Mouse (Mus musculus) limb, embryonic 11.5 days (tissue): ENCODE results near the gene Phactr1. TPM values are rescaled to one million over a fixed set of nuclear protein-coding genes. Genes with fewer than 3 reads are reported as not detected.

ENCODE experiments used
- ATAC-seq: fragments of 200-750 bp; cut with Nextera tagmentation; 2 replicates; pipeline ENCODE4 v1.8.0; 2017; ENCODE audit warnings: low read depth; ENCODE audit not compliant: insufficient number of reproducible peaks, low FRiP score, low TSS enrichment
- DNase-seq: peaks from one replicate; pipeline ENCODE4 v3.0.0-alpha.2; 2015; ENCODE audit warnings: low spot score
- H3K27ac ChIP-seq: fragments of 300-500 bp; sonication (generic); replicated peaks from 2 replicates; pipeline ENCODE4 v1.5.1; 2014; ENCODE audit warnings: low read depth, mild to moderate bottlenecking, low read length
- H3K27me3 ChIP-seq: fragments of 300-500 bp; sonication (generic); 2 replicates; pipeline ENCODE4 v1.6.1; 2014; ENCODE audit warnings: mild to moderate bottlenecking, low read length, mixed read lengths; ENCODE audit not compliant: control insufficient read depth, insufficient read depth
- H3K36me3 ChIP-seq: fragments of 300-500 bp; sonication (generic); 2 replicates; pipeline ENCODE4 v1.6.1; 2014; ENCODE audit warnings: mild to moderate bottlenecking, low read length, moderate library complexity, mixed read lengths; ENCODE audit not compliant: control insufficient read depth, insufficient read depth
- H3K4me1 ChIP-seq: fragments of 300-500 bp; sonication (generic); 2 replicates; pipeline ENCODE4 v1.6.1; 2014; ENCODE audit warnings: low read length, mixed read lengths; ENCODE audit not compliant: control insufficient read depth, insufficient read depth
- H3K4me2 ChIP-seq: fragments of 300-500 bp; sonication (generic); 2 replicates; pipeline ENCODE4 v1.6.1; 2014; ENCODE audit warnings: low read depth, mild to moderate bottlenecking, moderate library complexity; ENCODE audit not compliant: severe bottlenecking
- H3K4me3 ChIP-seq: fragments of 300-500 bp; sonication (generic); 2 replicates; pipeline ENCODE4 v1.5.1; 2014; ENCODE audit warnings: low read depth, low read length
- H3K9ac ChIP-seq: fragments of 300-500 bp; sonication (generic); 2 replicates; pipeline ENCODE4 v1.6.1; 2014; ENCODE audit warnings: mild to moderate bottlenecking, low read length
- H3K9me3 ChIP-seq: fragments of 300-500 bp; sonication (generic); 2 replicates; pipeline ENCODE4 v1.6.1; 2016; ENCODE audit warnings: low read length; ENCODE audit not compliant: control insufficient read depth
- WGBS: fragments of 180-500 bp; shearing (Covaris S2); extraction: QIAGEN DNeasy Blood & Tissue Kit; methylation state at CpG from one replicate; pipeline ENCODE4 v1.1.7; 2014; 5-methylcytosine and 5-hydroxymethylcytosine counted together
- polyA plus RNA-seq: library from polyadenylated mRNA; unstranded; fragments of >200 nt; fragmentation: Nextera tagmentation; extraction: Ambion mirVana; gene quantifications from 2 replicates; pipeline ENCODE4 v1.2.1, GENCODE M21; 2014

Gene Phactr1
- polyA plus RNA-seq, 1 experiment from 2014 or later: 5.4 TPM

DNA sequence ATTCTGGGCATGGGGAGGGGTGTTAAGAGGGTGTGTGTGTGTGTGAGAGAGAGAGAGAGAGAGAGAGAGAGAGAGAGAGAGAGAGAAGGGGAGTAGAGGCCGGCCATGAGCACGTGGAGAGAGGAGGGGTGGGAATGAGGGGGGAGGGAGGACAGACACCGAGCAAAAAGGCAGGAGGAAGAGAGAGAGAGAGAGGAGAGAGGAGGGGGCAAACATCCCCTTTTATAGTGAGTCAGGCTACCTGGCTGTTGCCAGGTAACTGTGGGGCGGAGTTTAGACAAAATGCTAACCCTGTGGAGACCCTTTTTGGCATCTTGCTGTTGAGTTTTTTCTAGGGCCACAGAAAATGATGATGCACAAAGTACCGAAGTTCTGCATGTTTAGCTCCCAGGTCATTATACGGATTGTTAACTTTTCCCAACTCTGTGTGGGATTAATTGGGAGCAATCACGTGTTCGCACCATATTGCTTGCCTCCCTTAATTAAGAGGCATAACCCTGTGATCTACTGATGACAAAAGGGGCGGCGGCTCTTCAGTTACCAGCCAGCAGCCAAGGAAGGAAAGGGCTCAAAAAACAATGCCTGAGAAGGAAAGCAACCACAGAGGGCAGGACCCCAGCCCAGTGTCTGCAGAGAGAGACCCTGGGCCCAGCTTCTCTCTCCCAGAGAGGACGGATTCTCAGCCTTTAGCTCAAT, 173.6 kb downstream of the Phactr1 start:
- H3K4me3 ChIP-seq: no peak overlapping the region
- ATAC-seq: no peak

DNA sequence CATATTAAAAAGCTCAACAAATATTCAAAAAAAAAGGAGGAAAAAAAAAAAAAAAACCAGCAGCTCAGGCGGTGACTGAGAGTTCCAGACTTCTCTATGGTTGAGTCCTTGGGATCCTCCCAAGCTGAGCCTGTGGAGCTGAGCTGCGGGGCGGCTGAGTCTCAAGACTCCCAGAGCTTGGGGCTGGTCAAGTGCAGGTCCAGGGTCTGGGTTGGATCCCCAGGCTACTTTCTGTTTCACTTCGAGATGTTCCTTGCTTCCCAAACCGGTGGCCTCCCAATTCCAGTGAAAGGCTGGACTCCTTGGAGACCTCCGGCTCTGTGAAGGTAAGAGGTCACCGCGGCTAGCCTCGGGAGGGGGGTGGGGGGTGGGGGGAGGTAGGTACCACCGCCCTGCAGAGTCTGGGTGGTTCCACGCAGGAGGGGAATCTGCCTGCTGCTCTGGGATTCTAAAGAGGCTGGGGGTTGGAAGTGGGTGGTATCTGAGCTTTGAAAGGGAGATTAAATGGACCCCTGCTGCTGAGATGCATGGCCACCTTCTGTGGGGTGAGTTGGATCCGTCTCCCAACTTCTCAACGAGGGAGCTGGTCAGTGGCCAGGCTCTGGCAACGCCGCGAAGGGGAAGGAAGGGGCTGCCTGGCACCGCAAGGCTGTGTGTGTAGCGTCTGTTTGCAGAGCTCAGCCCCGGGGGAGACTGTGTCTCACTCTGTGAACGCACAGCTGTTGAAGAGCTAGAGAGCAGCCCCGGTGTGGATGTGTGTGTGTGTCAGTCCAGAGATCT, 185.9 kb downstream of the Phactr1 start:
- 8% methylated on average over 21 of the region's 21 CpGs for WGBS
- no peak overlapping the region for H3K27ac ChIP-seq

More for the DNA sequence above, 173.6 kb downstream of the Phactr1 start:
- Histone ChIP-seq H3K27me3 (no peaks in the 10 kb centered on the region), H3K4me1 (no peaks in the 10 kb centered on the region), H3K36me3 (no peaks in the 10 kb centered on the region), H3K27ac (no peak overlapping the region), H3K9me3 (no peaks in the 10 kb centered on the region), H3K9ac (no peak overlapping the region), H3K4me2 (no peak overlapping the region)
- 21% methylated on average over 11 of the region's 11 CpGs for WGBS
- DNase-seq: no peak

DNA sequence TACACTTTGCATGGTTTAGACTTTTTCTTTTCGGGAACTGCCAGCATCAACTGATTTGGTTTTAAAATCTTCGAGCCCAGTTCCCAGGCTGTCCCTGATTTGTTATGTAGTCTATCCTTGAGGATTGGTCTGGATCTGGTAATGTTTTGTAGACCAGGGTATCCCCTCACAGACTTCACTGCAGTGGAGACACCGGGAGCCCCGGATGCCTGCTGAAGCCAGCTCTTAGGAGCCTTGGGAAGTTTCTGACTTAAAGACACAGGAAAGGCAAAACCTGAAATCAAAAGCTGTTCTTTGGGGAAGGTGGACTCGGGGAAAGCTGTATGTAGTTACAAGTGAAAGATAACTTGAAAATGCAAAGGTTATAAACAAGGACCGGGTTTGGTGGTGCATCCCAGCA, 186.6 kb downstream of the Phactr1 start:
- no peak overlapping the region for H3K27ac ChIP-seq
- peak overlapping the region; percentile 33; the same call in 1 of the 2 replicates for H3K4me3 ChIP-seq

More for the DNA sequence above, 185.9 kb downstream of the Phactr1 start:
- peaks cover 6% of the 10 kb centered on the region for H3K4me1 ChIP-seq
- H3K36me3 ChIP-seq: no peaks in the 10 kb centered on the region
- no peaks in the 10 kb centered on the region for H3K9me3 ChIP-seq
- H3K4me2 ChIP-seq: peak overlapping the region; percentile 70
- ATAC-seq (no peak), DNase-seq (peak; percentile 50)
- H3K9ac ChIP-seq: peak overlapping the region; percentile 45
- peak overlapping the region; percentile 33 for H3K4me3 ChIP-seq
- no peaks in the 10 kb centered on the region for H3K27me3 ChIP-seq

DNA sequence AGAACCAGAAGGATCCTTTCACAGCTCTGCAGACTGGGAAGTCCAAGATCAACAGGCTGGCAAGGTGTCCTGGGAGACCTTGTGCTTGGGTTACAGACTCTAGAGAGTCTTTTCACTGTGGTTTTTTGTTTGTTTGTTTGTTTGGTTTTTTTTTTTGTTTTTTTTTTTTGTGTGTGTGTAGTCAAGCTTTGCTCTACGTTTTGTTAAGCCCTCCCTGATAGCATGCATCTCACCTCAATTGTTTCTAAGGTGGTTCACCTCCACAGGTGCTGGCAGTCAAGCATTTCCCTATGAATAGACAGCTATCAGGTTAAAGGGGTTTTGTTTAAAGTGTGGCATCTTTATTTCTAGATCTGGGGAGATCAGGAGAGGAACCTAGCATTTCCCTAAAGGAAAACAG, 191.7 kb downstream of the Phactr1 start:
- no peaks in the 10 kb centered on the region for H3K9me3 ChIP-seq
- WGBS: 38% methylated on average over 1 of the region's 1 CpGs
- H3K4me2 ChIP-seq: no peak overlapping the region
- no peaks in the 10 kb centered on the region for H3K4me1 ChIP-seq
- no peaks in the 10 kb centered on the region for H3K27me3 ChIP-seq
- no peak overlapping the region for H3K4me3 ChIP-seq
- no peak for ATAC-seq
- H3K9ac ChIP-seq: no peak overlapping the region
- DNase-seq: no peak
- no peak overlapping the region for H3K27ac ChIP-seq
- no peaks in the 10 kb centered on the region for H3K36me3 ChIP-seq

More for the DNA sequence above, 186.6 kb downstream of the Phactr1 start:
- peaks cover 6% of the 10 kb centered on the region for H3K4me1 ChIP-seq
- ATAC-seq: no peak
- H3K36me3 ChIP-seq: no peaks in the 10 kb centered on the region
- no peak for DNase-seq
- WGBS: 37% methylated on average over 6 of the region's 6 CpGs
- H3K9ac ChIP-seq: no peak overlapping the region; the same call in 1 of the 2 replicates
- H3K27me3 ChIP-seq: no peaks in the 10 kb centered on the region
- H3K9me3 ChIP-seq: no peaks in the 10 kb centered on the region
- H3K4me2 ChIP-seq: peak overlapping the region; percentile 70; the same call in 1 of the 2 replicates

DNA sequence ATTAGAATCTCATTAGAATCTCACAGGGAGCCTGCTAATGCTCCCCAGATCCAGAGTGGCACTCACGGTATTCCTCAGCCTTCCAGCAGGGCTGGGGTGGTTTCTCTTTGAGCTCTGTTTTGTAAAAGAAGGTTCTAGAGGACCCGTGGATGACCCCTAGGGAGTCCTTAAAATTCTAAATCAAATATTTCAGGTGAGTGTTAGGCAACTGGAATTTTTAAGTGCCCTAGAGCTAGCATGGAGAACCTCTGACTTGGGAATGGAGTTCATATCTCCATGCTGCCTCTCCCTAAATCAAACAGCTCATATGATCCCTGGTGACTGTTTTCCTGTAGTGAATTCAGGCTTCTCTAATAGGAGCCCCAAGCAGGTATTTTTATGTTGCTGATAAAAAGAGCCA, 197.9 kb downstream of the Phactr1 start:
- no peaks in the 10 kb centered on the region for H3K27me3 ChIP-seq

DNA sequence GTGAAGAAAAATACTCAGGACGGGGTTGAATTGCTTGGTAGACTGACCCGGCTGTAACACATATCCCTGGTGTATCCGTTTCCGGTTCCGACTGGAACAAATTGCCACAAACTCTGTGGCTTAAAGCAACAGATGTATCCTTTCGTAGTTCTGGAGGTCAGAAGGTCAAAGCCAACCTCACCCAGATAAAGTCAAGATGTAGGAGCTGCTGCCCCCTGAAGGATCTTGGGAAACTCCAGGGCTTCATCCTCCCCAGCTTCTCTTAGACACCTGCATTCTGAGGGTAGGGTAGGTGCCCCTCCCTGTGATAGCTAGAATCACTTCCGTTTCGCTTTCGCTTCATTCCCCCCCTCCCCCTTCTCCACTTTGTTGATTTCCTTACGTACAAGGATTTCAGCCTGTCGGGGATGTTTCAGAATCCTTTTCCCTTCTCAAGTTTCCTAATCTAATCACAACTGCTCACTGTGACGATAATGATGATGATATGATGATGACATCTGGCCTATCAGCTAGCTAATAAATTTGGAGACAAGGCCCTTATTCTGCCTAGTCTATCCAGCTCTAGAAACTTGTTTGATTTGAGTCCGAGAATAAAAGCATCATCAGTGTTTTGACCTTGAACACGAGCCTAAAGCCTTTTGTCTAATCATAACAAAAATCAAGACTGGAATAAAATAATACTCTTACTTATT, 203.8 kb downstream of the Phactr1 start:
- H3K36me3 ChIP-seq: no peaks in the 10 kb centered on the region
- WGBS: 77% methylated on average over 14 of the region's 14 CpGs

More for the DNA sequence above, 197.9 kb downstream of the Phactr1 start:
- H3K4me2 ChIP-seq: no peak overlapping the region
- DNase-seq (no peak), ATAC-seq (no peak)
- no peak overlapping the region for H3K4me3 ChIP-seq
- no peaks in the 10 kb centered on the region for H3K4me1 ChIP-seq
- no peaks in the 10 kb centered on the region for H3K36me3 ChIP-seq
- H3K9ac ChIP-seq: no peak overlapping the region
- WGBS: 46% methylated on average over 2 of the region's 2 CpGs
- H3K9me3 ChIP-seq: no peaks in the 10 kb centered on the region
- no peak overlapping the region for H3K27ac ChIP-seq

DNA sequence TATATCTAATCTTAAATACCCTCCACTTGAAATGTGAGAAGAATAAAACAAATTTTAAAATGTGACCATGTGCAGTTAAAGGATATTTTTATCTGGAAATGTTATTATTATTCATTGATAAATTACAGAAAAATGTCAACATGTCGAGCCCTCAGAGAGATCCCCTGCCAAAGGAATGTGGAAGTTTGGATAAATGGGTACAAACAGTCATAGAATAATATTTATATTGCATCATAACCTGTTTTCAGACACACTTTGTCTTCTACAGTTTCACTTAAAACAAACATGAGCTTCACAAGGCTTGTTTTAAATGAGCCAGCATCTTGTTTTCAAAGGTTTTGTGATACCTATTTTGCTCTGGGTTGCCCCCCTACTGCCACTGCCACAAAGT, 204.3 kb downstream of the Phactr1 start:
- Histone ChIP-seq H3K4me3 (no peak overlapping the region), H3K36me3 (no peaks in the 10 kb centered on the region), H3K4me2 (no peak overlapping the region), H3K9ac (no peak overlapping the region), H3K27ac (no peak overlapping the region), H3K9me3 (no peaks in the 10 kb centered on the region), H3K27me3 (no peaks in the 10 kb centered on the region), H3K4me1 (no peaks in the 10 kb centered on the region)
- ATAC-seq (no peak), DNase-seq (no peak)
- WGBS: 79% methylated on average over 1 of the region's 1 CpGs

More for the DNA sequence above, 203.8 kb downstream of the Phactr1 start:
- Histone ChIP-seq H3K4me3 (no peak overlapping the region), H3K27me3 (no peaks in the 10 kb centered on the region), H3K9ac (no peak overlapping the region), H3K9me3 (no peaks in the 10 kb centered on the region), H3K4me2 (no peak overlapping the region), H3K4me1 (no peaks in the 10 kb centered on the region), H3K27ac (no peak overlapping the region)
- DNase-seq (no peak), ATAC-seq (no peak)

DNA sequence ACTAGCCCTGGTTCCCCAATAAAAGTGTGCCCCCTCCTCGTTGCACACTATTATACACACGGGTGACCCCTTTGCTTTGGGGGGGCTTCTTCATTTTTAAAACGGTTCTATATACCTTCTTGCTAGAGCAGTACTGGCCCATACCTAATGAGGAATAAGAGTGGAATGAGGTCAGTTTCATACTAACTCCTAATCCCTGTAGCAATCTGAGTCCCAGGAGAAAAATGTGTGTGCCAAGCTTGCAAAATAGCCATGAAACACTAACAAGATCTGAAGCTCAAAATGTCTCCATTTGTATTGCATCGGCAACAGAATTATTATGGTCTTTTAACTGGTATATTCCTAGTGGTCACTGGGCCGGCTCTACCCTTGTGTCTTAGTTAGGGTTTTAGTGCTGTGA, 207.3 kb downstream of the Phactr1 start:
- no peak for ATAC-seq
- H3K4me3 ChIP-seq: no peak overlapping the region
- H3K9me3 ChIP-seq: no peaks in the 10 kb centered on the region
- 91% methylated on average over 5 of the region's 5 CpGs for WGBS
- no peaks in the 10 kb centered on the region for H3K4me1 ChIP-seq
- H3K9ac ChIP-seq: no peak overlapping the region
- no peak for DNase-seq
- no peak overlapping the region for H3K4me2 ChIP-seq
- H3K27ac ChIP-seq: no peak overlapping the region
- H3K27me3 ChIP-seq: no peaks in the 10 kb centered on the region
- H3K36me3 ChIP-seq: no peaks in the 10 kb centered on the region
